Mouse (Mus musculus): ENCODE results near the gene Foxg1.

- TF ChIP-seq CTCF (IDR thresholded peaks at IDR 0.05; ENCODE audit: insufficient read depth, low read depth, low read length), result no peak
- TF ChIP-seq POLR2A (IDR thresholded peaks at IDR 0.05; ENCODE audit: insufficient read depth, low read depth, low read length), result no peak
Measured at GRCm38 (mm10) chr12:49393639-49394038, 11.2 kb downstream of the Foxg1 start.

All from olfactory bulb, adult 2 months (tissue).